Mouse (Mus musculus): ENCODE data around the gene Olfr955. TPM values are rescaled to one million over a fixed set of nuclear protein-coding genes. Genes with fewer than 3 reads are reported as not detected.

The Olfr955 gene
- not detected in 2 replicates for polyA plus RNA-seq (2015; fragmentation: Nextera tagmentation; extraction: Ambion mirVana)

- no peaks in the 10 kb centered on the region for H3K36me3 ChIP-seq
- no peak within 1 kb of the TSS for H3K9ac ChIP-seq
- no peak within 1 kb of the TSS for H3K4me2 ChIP-seq
- no peaks in the 10 kb centered on the region for H3K9me3 ChIP-seq (replicated peaks)
- ATAC-seq (ENCODE audit: low read depth) (no peak), DNase-seq (no peak)
- no peaks in the 10 kb centered on the region for H3K27me3 ChIP-seq
- no peak within 1 kb of the TSS for H3K4me3 ChIP-seq (replicated peaks)
- no peaks in the 10 kb centered on the region for H3K4me1 ChIP-seq (replicated peaks)
- no peak within 1 kb of the TSS for H3K27ac ChIP-seq
- WGBS (ENCODE audit: insufficient replicate concordance) = 27% methylated on average over 1 of the region's 1 CpGs
Observed at GRCm38 (mm10) chr9:39471844-39472243, at the start of gene Olfr955. Gene Olfr955 (minus strand): TSS chr9:39471944.

DNA sequence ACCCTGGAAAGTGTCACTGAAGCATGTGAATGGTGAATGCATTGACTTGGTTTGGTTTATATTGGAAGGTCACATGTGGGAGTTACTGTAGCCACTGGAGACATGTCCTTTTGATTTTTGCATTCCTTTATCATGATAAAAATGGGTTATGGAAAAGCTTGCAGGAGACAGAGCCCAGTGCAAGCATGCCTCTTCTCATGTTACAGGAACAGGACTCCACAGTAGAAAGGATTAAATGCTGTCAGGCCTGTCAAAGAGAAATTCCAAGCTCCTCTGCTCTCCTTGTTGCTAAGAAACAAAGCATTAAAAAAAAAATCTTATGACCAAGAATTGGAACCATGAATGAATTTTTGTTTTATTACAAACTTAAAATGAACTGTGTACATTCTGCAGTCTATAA lies 46.9 kb upstream of the Olfr955 start:
- ATAC-seq (ENCODE audit: low read depth) = no peak
- Histone ChIP-seq H3K4me1 (replicated peaks) (no peaks in the 10 kb centered on the region), H3K4me2 (no peak overlapping the region), H3K4me3 (replicated peaks) (no peak overlapping the region), H3K36me3 (no peaks in the 10 kb centered on the region), H3K27ac (no peak overlapping the region), H3K9me3 (replicated peaks) (no peaks in the 10 kb centered on the region), H3K9ac (no peak overlapping the region), H3K27me3 (no peaks in the 10 kb centered on the region)
- no peak for DNase-seq

- Histone ChIP-seq H3K4me3 (replicated peaks) (no peak within 1 kb of the TSS), H3K4me2 (no peak within 1 kb of the TSS), H3K27me3 (no peaks in the 10 kb centered on the region), H3K36me3 (no peaks in the 10 kb centered on the region), H3K27ac (no peak within 1 kb of the TSS), H3K9ac (no peak within 1 kb of the TSS), H3K9me3 (replicated peaks) (no peaks in the 10 kb centered on the region), H3K4me1 (replicated peaks) (no peaks in the 10 kb centered on the region)
- DNase-seq = no peak
- 49% methylated on average over 3 of the region's 3 CpGs for WGBS (ENCODE audit: insufficient replicate concordance)
- no peak for ATAC-seq (ENCODE audit: low read depth)
Observed at GRCm38 (mm10) chr9:39515531-39515930, 43.8 kb upstream of the Olfr955 start, which contains the start of gene Olfr957. Gene Olfr957 (minus strand): TSS chr9:39515809.

DNA sequence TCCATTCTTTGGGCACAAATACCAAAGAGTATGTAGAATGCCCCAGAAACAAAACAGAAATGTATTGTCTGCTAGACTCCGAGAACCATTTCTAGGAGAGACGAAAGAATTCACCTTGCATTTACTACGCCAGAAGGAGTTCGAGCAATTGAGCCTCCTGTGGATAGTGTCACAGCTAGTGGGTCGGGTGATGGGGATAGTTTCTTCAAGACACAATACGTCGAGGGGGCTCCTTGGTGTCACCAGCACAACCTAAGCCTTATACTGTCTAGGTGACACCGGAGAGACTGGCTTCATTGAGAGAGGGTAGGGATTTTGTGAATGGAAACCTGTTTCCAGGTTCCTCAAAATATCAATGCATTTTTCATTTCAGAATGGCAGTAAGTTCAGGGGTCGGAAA lies 37.7 kb upstream of the Olfr955 start:
- H3K27me3 ChIP-seq = no peaks in the 10 kb centered on the region
- DNase-seq = no peak
- no peaks in the 10 kb centered on the region for H3K9me3 ChIP-seq (replicated peaks)
- 65% methylated on average over 9 of the region's 9 CpGs for WGBS (ENCODE audit: insufficient replicate concordance)
- no peaks in the 10 kb centered on the region for H3K36me3 ChIP-seq
- no peak overlapping the region for H3K4me2 ChIP-seq
- H3K9ac ChIP-seq = no peak overlapping the region
- H3K27ac ChIP-seq = no peak overlapping the region
- H3K4me3 ChIP-seq (replicated peaks) = no peak overlapping the region
- no peak for ATAC-seq (ENCODE audit: low read depth)
- H3K4me1 ChIP-seq (replicated peaks) = no peaks in the 10 kb centered on the region

DNA sequence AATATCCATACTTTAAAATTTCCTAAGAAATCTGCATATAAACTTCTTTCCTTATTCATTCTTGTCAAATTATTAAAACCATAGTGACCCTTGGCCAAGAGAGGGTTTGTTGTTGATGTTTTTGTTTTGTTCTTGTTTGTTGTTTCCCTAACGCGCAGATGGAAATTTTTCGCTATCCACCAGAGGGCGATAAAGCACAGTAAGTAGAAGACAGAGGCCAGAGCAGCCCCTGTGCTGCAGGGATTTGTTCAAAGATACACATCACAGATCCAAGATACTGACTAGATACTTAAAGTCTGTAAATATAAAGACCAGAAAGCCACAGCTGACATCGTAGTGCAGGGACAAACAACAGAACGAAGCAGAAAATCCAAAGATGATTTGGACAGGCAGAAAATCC lies 37.3 kb upstream of the Olfr955 start:
- 6% methylated on average over 6 of the region's 6 CpGs for WGBS (ENCODE audit: insufficient replicate concordance)
- Histone ChIP-seq H3K27me3 (no peaks in the 10 kb centered on the region), H3K9ac (no peak overlapping the region), H3K36me3 (no peaks in the 10 kb centered on the region), H3K9me3 (replicated peaks) (no peaks in the 10 kb centered on the region), H3K4me2 (no peak overlapping the region), H3K4me1 (replicated peaks) (no peaks in the 10 kb centered on the region), H3K27ac (no peak overlapping the region), H3K4me3 (replicated peaks) (no peak overlapping the region)
- ATAC-seq (ENCODE audit: low read depth) (no peak), DNase-seq (no peak)

GRCm38 (mm10) chr9:39493895-39494294 lies 22.2 kb upstream of the Olfr955 start, which contains the start of gene Olfr44:
Gene Olfr44 (minus strand): TSS chr9:39493995.
- no peaks in the 10 kb centered on the region for H3K36me3 ChIP-seq
- ATAC-seq (ENCODE audit: low read depth) (no peak), DNase-seq (no peak)
- no peaks in the 10 kb centered on the region for H3K27me3 ChIP-seq
- H3K27ac ChIP-seq = no peak within 1 kb of the TSS
- H3K9ac ChIP-seq = no peak within 1 kb of the TSS
- no peaks in the 10 kb centered on the region for H3K9me3 ChIP-seq (replicated peaks)
- H3K4me1 ChIP-seq (replicated peaks) = no peaks in the 10 kb centered on the region
- no peak within 1 kb of the TSS for H3K4me3 ChIP-seq (replicated peaks)
- no peak within 1 kb of the TSS for H3K4me2 ChIP-seq
- 70% methylated on average over 2 of the region's 2 CpGs for WGBS (ENCODE audit: insufficient replicate concordance)

DNA sequence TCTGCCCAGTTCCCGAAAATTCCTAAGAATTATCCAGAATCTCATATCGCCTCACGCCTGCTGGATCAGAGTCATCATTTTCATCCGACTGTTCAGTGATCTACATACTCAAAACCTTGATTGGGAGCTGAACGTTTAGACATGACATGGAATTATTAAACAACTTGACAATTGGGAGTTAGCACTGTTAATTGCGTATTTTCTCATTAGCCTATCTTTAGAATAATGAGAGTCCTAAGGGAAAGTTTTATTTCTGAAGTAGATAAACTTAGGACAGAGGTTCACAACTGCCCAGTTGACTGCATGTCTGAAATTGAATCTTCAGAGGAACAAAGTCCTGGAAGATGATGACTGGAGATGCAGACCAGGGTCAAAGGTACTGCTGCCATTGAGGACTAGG lies 15.3 kb downstream of the Olfr955 start, which contains the start of gene Olfr954:
Olfr954 (plus strand) TSS at position 301 of the 400 bp plus-strand sequence.
- no peak within 1 kb of the TSS for H3K9ac ChIP-seq
- H3K27ac ChIP-seq = no peak within 1 kb of the TSS
- H3K36me3 ChIP-seq = no peaks in the 10 kb centered on the region
- H3K4me1 ChIP-seq (replicated peaks) = no peaks in the 10 kb centered on the region
- no peak for DNase-seq
- H3K4me3 ChIP-seq (replicated peaks) = no peak within 1 kb of the TSS
- ATAC-seq (ENCODE audit: low read depth) = no peak
- no peaks in the 10 kb centered on the region for H3K9me3 ChIP-seq (replicated peaks)
- no peak within 1 kb of the TSS for H3K4me2 ChIP-seq
- WGBS (ENCODE audit: insufficient replicate concordance) = 67% methylated on average over 6 of the region's 6 CpGs
- no peaks in the 10 kb centered on the region for H3K27me3 ChIP-seq

- DNase-seq = no peak
- Histone ChIP-seq H3K4me1 (replicated peaks) (no peaks in the 10 kb centered on the region), H3K4me3 (replicated peaks) (no peak within 1 kb of the TSS), H3K9me3 (replicated peaks) (no peaks in the 10 kb centered on the region), H3K27me3 (no peaks in the 10 kb centered on the region), H3K27ac (no peak within 1 kb of the TSS), H3K9ac (no peak within 1 kb of the TSS), H3K4me2 (no peak within 1 kb of the TSS), H3K36me3 (no peaks in the 10 kb centered on the region)
- no peak for ATAC-seq (ENCODE audit: low read depth)
Observed at GRCm38 (mm10) chr9:39427048-39427447, 44.7 kb downstream of the Olfr955 start, which contains the start of gene Olfr952. Gene Olfr952 (minus strand): TSS chr9:39427148.

Other genes with a start within 250 kb of the Olfr955 start
- not detected in 2 replicates for gene Olfr1537, start 221.9 kb downstream of the Olfr955 start, polyA plus RNA-seq (2015; fragmentation: Nextera tagmentation; extraction: Ambion mirVana)
- not detected in 2 replicates for gene Olfr945, start 195.1 kb downstream of the Olfr955 start, polyA plus RNA-seq (2015; fragmentation: Nextera tagmentation; extraction: Ambion mirVana)
- not detected in 2 replicates for gene Olfr948, start 145.9 kb downstream of the Olfr955 start, polyA plus RNA-seq (2015; fragmentation: Nextera tagmentation; extraction: Ambion mirVana)
- not detected in 2 replicates for gene Olfr951, start 84.5 kb downstream of the Olfr955 start, polyA plus RNA-seq (2015; fragmentation: Nextera tagmentation; extraction: Ambion mirVana)
- gene Olfr952, start 44.8 kb downstream of the Olfr955 start, polyA plus RNA-seq (2015; fragmentation: Nextera tagmentation; extraction: Ambion mirVana) = not detected in 2 replicates
- not detected in 2 replicates for gene Olfr954, start 15.2 kb downstream of the Olfr955 start, polyA plus RNA-seq (2015; fragmentation: Nextera tagmentation; extraction: Ambion mirVana)
- not detected in 2 replicates for gene Olfr44, start 22.1 kb upstream of the Olfr955 start, polyA plus RNA-seq (2015; fragmentation: Nextera tagmentation; extraction: Ambion mirVana)
- gene Olfr957, start 43.9 kb upstream of the Olfr955 start, polyA plus RNA-seq (2015; fragmentation: Nextera tagmentation; extraction: Ambion mirVana) = not detected in 2 replicates
- gene Olfr958, start 82.1 kb upstream of the Olfr955 start, polyA plus RNA-seq (2015; fragmentation: Nextera tagmentation; extraction: Ambion mirVana) = not detected in 2 replicates
- not detected in 2 replicates for gene Olfr959, start 103.6 kb upstream of the Olfr955 start, polyA plus RNA-seq (2015; fragmentation: Nextera tagmentation; extraction: Ambion mirVana)
- 3.6 and 3.9 TPM in 2 replicates for gene AW551984, start 132.5 kb upstream of the Olfr955 start, polyA plus RNA-seq (2015; fragmentation: Nextera tagmentation; extraction: Ambion mirVana)
- gene Olfr148, start 138.7 kb upstream of the Olfr955 start, polyA plus RNA-seq (2015; fragmentation: Nextera tagmentation; extraction: Ambion mirVana) = not detected in 2 replicates
- not detected in 2 replicates for gene Olfr960, start 149.4 kb upstream of the Olfr955 start, polyA plus RNA-seq (2015; fragmentation: Nextera tagmentation; extraction: Ambion mirVana)
- gene Olfr961, start 173.1 kb upstream of the Olfr955 start, polyA plus RNA-seq (2015; fragmentation: Nextera tagmentation; extraction: Ambion mirVana) = not detected in 2 replicates
- not detected in 2 replicates for gene Olfr963, start 195.3 kb upstream of the Olfr955 start, polyA plus RNA-seq (2015; fragmentation: Nextera tagmentation; extraction: Ambion mirVana)
- not detected in 2 replicates for gene Olfr149, start 235.2 kb upstream of the Olfr955 start, polyA plus RNA-seq (2015; fragmentation: Nextera tagmentation; extraction: Ambion mirVana)
- gene Olfr965, start 239.4 kb upstream of the Olfr955 start, polyA plus RNA-seq (2015; fragmentation: Nextera tagmentation; extraction: Ambion mirVana) = not detected in 2 replicates

Measured in liver, embryonic 13.5 days (tissue).